Mouse (Mus musculus) C2C12 (cell line): ENCODE measurements at regions not wholly inside any gene's neighbourhood (a gene's known extent, or its start where the extent isn't known, plus 50 kb on each side); places are given as distances from the start of the nearest gene placed in this dataset.

Experiments
- CEBPB ChIP-seq: IDR thresholded peaks from one replicate; pipeline ENCODE4 v1.6.1; 2011; ENCODE audit warnings: low read depth, mild to moderate bottlenecking, control low read depth, moderate library complexity
- CTCF ChIP-seq: IDR thresholded peaks from one replicate; pipeline ENCODE4 v1.5.1; 2011; ENCODE audit not compliant: control insufficient read depth, insufficient read depth, insufficient read length
- FOSL1 ChIP-seq: IDR thresholded peaks from one replicate; pipeline ENCODE4 v1.8.0; 2011; ENCODE audit warnings: mild to moderate bottlenecking, low read length; ENCODE audit not compliant: poor library complexity, insufficient read depth, severe bottlenecking
- MYOD1 ChIP-seq: IDR thresholded peaks from one replicate; pipeline ENCODE4 v1.6.1; 2011; ENCODE audit warnings: low read depth; ENCODE audit not compliant: control insufficient read depth, insufficient read length
- USF1 ChIP-seq: IDR thresholded peaks from one replicate; pipeline ENCODE4 v1.6.1; 2011; ENCODE audit warnings: low read depth, mild to moderate bottlenecking, control low read depth, moderate library complexity

GRCm38 (mm10) chr4:9778391-9778790 is 1095.9 kb upstream of the 2610301B20Rik start:
- TF ChIP-seq MYOD1 (no peak), CTCF (no peak), FOSL1 (no peak), USF1 (no peak), CEBPB (no peak)
